Mouse (Mus musculus) G1E (cell line): ENCODE data around the gene Ctbp1. TPM values are rescaled to one million over a fixed set of nuclear protein-coding genes. Genes with fewer than 3 reads are reported as not detected.

Experiments
- ATAC-seq: 2 replicates; pipeline ENCODE4 v1.8.0; 2016; ENCODE audit warnings: mild to moderate bottlenecking; ENCODE audit not compliant: insufficient number of reproducible peaks, poor library complexity, low FRiP score, severe bottlenecking; ENCODE audit errors: extremely low read depth
- DNase-seq: peaks from one replicate; pipeline ENCODE4 v3.0.0; 2012; ENCODE audit warnings: low spot score
- H3K27me3 ChIP-seq: 2 replicates; pipeline ENCODE4 v1.6.1; 2012; ENCODE audit warnings: mild to moderate bottlenecking, low read length, inconsistent platforms; ENCODE audit not compliant: insufficient read depth
- H3K36me3 ChIP-seq: replicated peaks from 2 replicates; pipeline ENCODE3; 2012; ENCODE audit warnings: mild to moderate bottlenecking, inconsistent platforms
- H3K4me1 ChIP-seq: 2 replicates; pipeline ENCODE4 v1.6.1; 2012; ENCODE audit warnings: low read depth, low read length, inconsistent platforms, mixed read lengths; ENCODE audit not compliant: insufficient read depth
- H3K4me3 ChIP-seq: 2 replicates; pipeline ENCODE4 v1.5.1; 2012; ENCODE audit warnings: low read depth, mild to moderate bottlenecking, inconsistent platforms, low read length, moderate library complexity, mixed read lengths
- H3K9me3 ChIP-seq: replicated peaks from 2 replicates; pipeline ENCODE4 v1.6.1; 2012; ENCODE audit warnings: inconsistent platforms
- CTCF ChIP-seq: IDR thresholded peaks from 2 replicates; pipeline ENCODE4 v1.5.1; 2012; ENCODE audit warnings: low read depth, low read length, inconsistent platforms, mixed read lengths
- GATA1 ChIP-seq: IDR thresholded peaks from 2 replicates; pipeline ENCODE4 v1.6.1; 2012; ENCODE audit warnings: borderline replicate concordance, low read length, inconsistent platforms, mixed read lengths
- GATA2 ChIP-seq: IDR thresholded peaks from 2 replicates; pipeline ENCODE4 v1.6.1; 2012; ENCODE audit warnings: low read depth, low read length, inconsistent platforms, borderline replicate concordance
- POLR2AphosphoS5 ChIP-seq: IDR thresholded peaks from 2 replicates; pipeline ENCODE4 v1.6.1; 2012; ENCODE audit warnings: low read depth, low read length, inconsistent platforms; ENCODE audit not compliant: insufficient replicate concordance
- TAL1 ChIP-seq: conservative IDR thresholded peaks from 2 replicates; pipeline ENCODE4 v1.6.1; 2012; ENCODE audit warnings: low read depth, low read length, inconsistent platforms, mixed read lengths
- polyA plus RNA-seq: library from polyadenylated mRNA; stranded (reverse); fragments of >175 nt; gene quantifications from 2 replicates; pipeline ENCODE4 v1.2.3, GENCODE M21; 2012
- total RNA-seq, 2 experiments: library from RNA; stranded (forward) in 1 of 2; stranded (reverse) in 1 of 2; fragments of 200-1000 nt in 1 of 2; fragments of >200 nt in 1 of 2; fragmentation: Nextera tagmentation in 1 of 2; gene quantifications; 2 replicates each; pipeline ENCODE4 v1.2.3; 2014 to 2017

Ctbp1 gene
- total and polyA plus RNA-seq, 3 experiments: 146 to 256 (median 164) TPM

DNA sequence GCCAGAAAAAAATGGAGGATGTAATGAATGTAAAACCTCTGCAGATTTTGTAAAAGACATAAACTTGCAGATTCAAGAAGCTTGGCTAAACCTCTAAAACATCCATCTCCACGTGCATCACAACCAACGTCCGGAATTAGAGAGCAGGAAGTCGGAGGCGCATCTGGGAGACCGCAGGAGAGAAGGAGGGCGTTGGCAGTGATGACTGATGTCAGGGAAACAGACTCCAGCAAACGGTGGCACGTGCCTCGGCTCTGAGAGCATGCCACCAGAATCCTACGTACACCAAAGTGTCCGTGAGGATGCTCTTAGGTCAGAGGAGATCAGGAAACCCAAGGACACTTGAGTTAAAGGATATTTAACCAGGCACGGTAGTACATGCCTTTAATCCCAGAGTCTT is 73.1 kb downstream of the Ctbp1 start:
- DNase-seq: no peak
- H3K36me3 ChIP-seq: no peaks in the 10 kb centered on the region

DNA sequence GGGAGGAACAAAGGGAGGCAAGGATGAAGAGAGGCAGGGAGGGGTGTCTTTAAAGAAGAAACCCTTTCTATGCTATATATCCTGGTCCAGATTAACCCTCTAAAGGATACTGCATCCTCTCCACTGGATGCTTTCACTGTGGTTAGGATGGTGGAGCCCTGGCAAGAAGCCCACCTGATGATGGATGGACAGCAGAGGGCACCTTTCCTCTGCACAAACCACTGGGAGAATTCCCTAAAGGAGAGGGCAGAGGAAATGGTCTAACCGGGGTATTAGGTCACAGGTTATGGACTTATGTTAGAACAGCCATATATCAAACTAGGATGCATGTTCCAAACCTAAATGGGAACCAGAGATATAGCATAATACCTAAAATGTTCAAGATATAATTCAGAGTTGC is 74.7 kb downstream of the Ctbp1 start:
- Histone ChIP-seq H3K36me3 (no peaks in the 10 kb centered on the region), H3K4me1 (peaks cover 55% of the 10 kb centered on the region), H3K27me3 (peaks cover 9% of the 10 kb centered on the region), H3K9me3 (no peaks in the 10 kb centered on the region), H3K4me3 (no peak overlapping the region)
- DNase-seq (no peak), ATAC-seq (no peak)
- TF ChIP-seq CTCF: no peak
- TF ChIP-seq GATA2: no peak
- TF ChIP-seq TAL1: no peak
- no peak for TF ChIP-seq POLR2AphosphoS5

More for the DNA sequence above, 73.1 kb downstream of the Ctbp1 start:
- no peak for ATAC-seq
- H3K27me3 ChIP-seq: peaks cover 3% of the 10 kb centered on the region; the same call in 1 of the 2 replicates
- TF ChIP-seq CTCF (no peak), TAL1 (no peak), GATA1 (no peak), GATA2 (no peak), POLR2AphosphoS5 (no peak)
- peaks cover 57% of the 10 kb centered on the region for H3K4me1 ChIP-seq
- no peaks in the 10 kb centered on the region for H3K9me3 ChIP-seq
- no peak overlapping the region; the same call in 1 of the 2 replicates for H3K4me3 ChIP-seq

Other genes with a start within 250 kb of the Ctbp1 start
- not detected in 2 replicates for gene Slc5a1, start 170.8 kb downstream of the Ctbp1 start, total RNA-seq (2014; fragmentation: Nextera tagmentation)
- gene Slc5a1, start 170.8 kb downstream of the Ctbp1 start, total RNA-seq (2017): 0.05 and 0.06 TPM in 2 replicates
- not detected in 2 replicates for gene Slc5a1, start 170.8 kb downstream of the Ctbp1 start, polyA plus RNA-seq
- not detected in 2 replicates for gene Spon2, start 56.5 kb downstream of the Ctbp1 start, total RNA-seq (2014; fragmentation: Nextera tagmentation)
- 0.17 and 0.22 TPM in 2 replicates for gene Spon2, start 56.5 kb downstream of the Ctbp1 start, total RNA-seq (2017)
- gene Spon2, start 56.5 kb downstream of the Ctbp1 start, polyA plus RNA-seq: 0.03 and 0.04 TPM in 2 replicates
- 41.7 and 42.7 TPM in 2 replicates for gene Maea, start 60.5 kb upstream of the Ctbp1 start, total RNA-seq (2014; fragmentation: Nextera tagmentation)
- 264 and 288 TPM in 2 replicates for gene Maea, start 60.5 kb upstream of the Ctbp1 start, total RNA-seq (2017)
- gene Maea, start 60.5 kb upstream of the Ctbp1 start, polyA plus RNA-seq: 73.0 and 106 TPM in 2 replicates
- 21.5 and 23.9 TPM in 2 replicates for gene Uvssa, start 103.6 kb upstream of the Ctbp1 start, total RNA-seq (2014; fragmentation: Nextera tagmentation)
- gene Uvssa, start 103.6 kb upstream of the Ctbp1 start, total RNA-seq (2017): 7.1 and 7.5 TPM in 2 replicates
- 1.4 and 1.9 TPM in 2 replicates for gene Uvssa, start 103.6 kb upstream of the Ctbp1 start, polyA plus RNA-seq
- gene Nkx1-1, start 159.0 kb upstream of the Ctbp1 start, total RNA-seq (2014; fragmentation: Nextera tagmentation): not detected in 2 replicates
- 0.11 TPM in 1 of 2 replicates, not detected in the other for gene Nkx1-1, start 159.0 kb upstream of the Ctbp1 start, total RNA-seq (2017)
- not detected in 2 replicates for gene Nkx1-1, start 159.0 kb upstream of the Ctbp1 start, polyA plus RNA-seq